Mouse (Mus musculus): Measurements from ENCODE around the gene Peli2. TPM values are rescaled to one million over a fixed set of nuclear protein-coding genes. Genes with fewer than 3 reads are reported as not detected.

Peli2 gene
- polyA plus RNA-seq, 1 experiment from 2014 or later = 3.5 TPM

DNA sequence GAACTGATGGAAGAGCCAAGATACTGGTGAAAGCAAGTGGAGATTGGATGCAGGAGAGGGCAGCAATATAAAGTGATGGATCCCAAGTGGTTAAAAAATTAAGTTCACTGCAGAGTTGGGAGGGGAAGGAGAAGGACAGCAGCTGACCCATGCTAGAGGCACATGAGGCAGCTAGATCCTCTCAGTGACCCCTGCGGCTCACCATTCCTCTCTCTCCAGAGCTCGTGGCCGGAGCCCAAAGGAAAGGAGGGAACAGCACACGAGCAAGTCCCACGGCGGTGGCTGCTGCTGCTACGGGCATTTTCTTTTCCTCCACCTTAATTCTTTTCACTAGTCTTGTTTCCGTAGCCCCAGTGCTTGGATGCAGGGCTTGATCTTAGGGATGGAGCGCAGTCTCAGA is 89.5 kb downstream of the Peli2 start:
- WGBS = 87% methylated on average over 8 of the region's 9 CpGs

DNA sequence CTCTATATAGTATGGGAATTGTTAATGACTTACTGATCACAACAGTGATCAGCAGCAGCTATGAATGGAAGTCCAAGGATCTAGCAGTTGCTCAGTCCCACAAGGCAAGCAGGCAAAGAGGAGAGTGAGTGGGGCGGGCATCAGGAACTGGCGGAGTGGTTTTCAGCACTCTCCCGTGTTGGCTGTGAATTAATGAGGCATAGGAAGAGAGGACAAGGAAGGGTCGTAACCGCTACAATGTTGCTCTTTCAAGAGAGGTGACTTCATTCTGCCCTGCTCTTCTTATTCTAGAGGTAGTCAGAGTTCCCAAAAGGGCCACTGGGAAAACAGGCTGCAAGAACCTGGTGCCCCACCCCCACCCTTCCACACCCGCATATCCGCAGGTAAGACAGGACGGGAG is 90.9 kb downstream of the Peli2 start:
- no peak overlapping the region for H3K4me2 ChIP-seq (ENCODE audit: low read depth, low read length)
- H3K4me1 ChIP-seq (ENCODE audit: control insufficient read depth, insufficient read depth, low read length) = peaks cover 11% of the 10 kb centered on the region
- 79% methylated on average over 8 of the region's 8 CpGs for WGBS
- no peak overlapping the region for H3K27ac ChIP-seq (ENCODE audit: low read length)
- H3K4me3 ChIP-seq (ENCODE audit: low read length) = no peak overlapping the region
- H3K9ac ChIP-seq (ENCODE audit: low read depth, low read length) = no peak overlapping the region
- no peaks in the 10 kb centered on the region for H3K9me3 ChIP-seq (ENCODE audit: control insufficient read depth, low read length)
- H3K27me3 ChIP-seq (replicated peaks; ENCODE audit: control insufficient read depth, insufficient read depth, low read length) = no peaks in the 10 kb centered on the region
- H3K36me3 ChIP-seq (ENCODE audit: control insufficient read depth, insufficient read depth, low read length) = no peaks in the 10 kb centered on the region
- no peak for ATAC-seq

More for the DNA sequence above, 89.5 kb downstream of the Peli2 start:
- H3K27ac ChIP-seq (ENCODE audit: low read length) = no peak overlapping the region
- H3K9me3 ChIP-seq (ENCODE audit: control insufficient read depth, low read length) = no peaks in the 10 kb centered on the region
- no peak overlapping the region for H3K4me3 ChIP-seq (ENCODE audit: low read length)
- ATAC-seq = no peak
- no peaks in the 10 kb centered on the region for H3K36me3 ChIP-seq (ENCODE audit: control insufficient read depth, insufficient read depth, low read length)
- no peak overlapping the region for H3K9ac ChIP-seq (ENCODE audit: low read depth, low read length)
- peaks cover 24% of the 10 kb centered on the region for H3K4me1 ChIP-seq (ENCODE audit: control insufficient read depth, insufficient read depth, low read length)
- no peak overlapping the region for H3K4me2 ChIP-seq (ENCODE audit: low read depth, low read length)
- no peaks in the 10 kb centered on the region for H3K27me3 ChIP-seq (replicated peaks; ENCODE audit: control insufficient read depth, insufficient read depth, low read length)

- H3K36me3 ChIP-seq (ENCODE audit: control insufficient read depth, insufficient read depth, low read length) = no peaks in the 10 kb centered on the region
- WGBS = 92% methylated on average over 11 of the region's 11 CpGs
- ATAC-seq = no peak
These were observed 92.2 kb downstream of the Peli2 start for GRCm38 (mm10) chr14:48212839-48213238.

DNA sequence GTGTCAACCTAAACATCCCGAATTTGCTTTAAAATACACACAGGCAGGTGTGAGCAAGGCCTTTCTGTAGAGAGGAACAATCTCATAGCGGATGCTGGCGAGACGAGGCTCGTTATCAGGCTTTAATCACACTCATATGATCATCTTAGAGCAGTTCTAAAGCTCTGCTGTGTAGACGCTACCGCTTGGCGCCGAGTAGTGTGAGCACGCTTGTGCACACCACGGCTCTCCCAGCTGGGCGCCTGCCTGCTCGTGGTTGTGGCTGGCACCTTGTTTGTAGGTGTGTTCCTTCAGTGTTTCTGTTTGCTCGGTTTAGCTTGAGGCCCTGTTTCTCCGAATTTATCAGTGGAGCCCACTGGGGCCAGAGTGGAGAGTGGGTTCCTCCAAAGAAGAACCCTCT is 93.0 kb downstream of the Peli2 start:
- Histone ChIP-seq H3K27me3 (replicated peaks; ENCODE audit: control insufficient read depth, insufficient read depth, low read length) (no peaks in the 10 kb centered on the region), H3K9ac (ENCODE audit: low read depth, low read length) (no peak overlapping the region), H3K4me1 (ENCODE audit: control insufficient read depth, insufficient read depth, low read length) (no peaks in the 10 kb centered on the region), H3K27ac (ENCODE audit: low read length) (no peak overlapping the region), H3K4me3 (ENCODE audit: low read length) (no peak overlapping the region), H3K9me3 (ENCODE audit: control insufficient read depth, low read length) (no peaks in the 10 kb centered on the region), H3K4me2 (ENCODE audit: low read depth, low read length) (no peak overlapping the region), H3K36me3 (ENCODE audit: control insufficient read depth, insufficient read depth, low read length) (no peaks in the 10 kb centered on the region)
- ATAC-seq = no peak
- 94% methylated on average over 15 of the region's 15 CpGs for WGBS

More at GRCm38 (mm10) chr14:48212839-48213238, 92.2 kb downstream of the Peli2 start:
- H3K4me3 ChIP-seq (ENCODE audit: low read length) = no peak overlapping the region
- no peaks in the 10 kb centered on the region for H3K9me3 ChIP-seq (ENCODE audit: control insufficient read depth, low read length)
- no peaks in the 10 kb centered on the region for H3K27me3 ChIP-seq (replicated peaks; ENCODE audit: control insufficient read depth, insufficient read depth, low read length)
- H3K27ac ChIP-seq (ENCODE audit: low read length) = no peak overlapping the region
- no peak overlapping the region for H3K4me2 ChIP-seq (ENCODE audit: low read depth, low read length)
- 0 out of 2 replicates have a peak, but pooled peaks cover 2% of the 10 kb centered on the region for H3K4me1 ChIP-seq (ENCODE audit: control insufficient read depth, insufficient read depth, low read length)
- H3K9ac ChIP-seq (ENCODE audit: low read depth, low read length) = no peak overlapping the region

GRCm38 (mm10) chr14:48222051-48222450 is 101.4 kb downstream of the Peli2 start:
- Histone ChIP-seq H3K27ac (ENCODE audit: low read length) (no peak overlapping the region), H3K9ac (ENCODE audit: low read depth, low read length) (no peak overlapping the region), H3K4me2 (ENCODE audit: low read depth, low read length) (no peak overlapping the region), H3K27me3 (replicated peaks; ENCODE audit: control insufficient read depth, insufficient read depth, low read length) (no peaks in the 10 kb centered on the region), H3K36me3 (ENCODE audit: control insufficient read depth, insufficient read depth, low read length) (no peaks in the 10 kb centered on the region), H3K9me3 (ENCODE audit: control insufficient read depth, low read length) (no peaks in the 10 kb centered on the region), H3K4me3 (ENCODE audit: low read length) (no peak overlapping the region), H3K4me1 (ENCODE audit: control insufficient read depth, insufficient read depth, low read length) (no peaks in the 10 kb centered on the region; the same call in 1 of the 2 replicates)
- 81% methylated on average over 9 of the region's 9 CpGs for WGBS
- no peak for ATAC-seq

GRCm38 (mm10) chr14:48222684-48223083 is 102.1 kb downstream of the Peli2 start:
- Histone ChIP-seq H3K4me2 (ENCODE audit: low read depth, low read length) (no peak overlapping the region), H3K4me1 (ENCODE audit: control insufficient read depth, insufficient read depth, low read length) (no peaks in the 10 kb centered on the region; the same call in 1 of the 2 replicates), H3K27me3 (replicated peaks; ENCODE audit: control insufficient read depth, insufficient read depth, low read length) (no peaks in the 10 kb centered on the region), H3K9ac (ENCODE audit: low read depth, low read length) (no peak overlapping the region), H3K36me3 (ENCODE audit: control insufficient read depth, insufficient read depth, low read length) (no peaks in the 10 kb centered on the region), H3K27ac (ENCODE audit: low read length) (no peak overlapping the region), H3K9me3 (ENCODE audit: control insufficient read depth, low read length) (no peaks in the 10 kb centered on the region), H3K4me3 (ENCODE audit: low read length) (no peak overlapping the region)
- ATAC-seq = no peak
- 83% methylated on average over 9 of the region's 9 CpGs for WGBS

GRCm38 (mm10) chr14:48224203-48224602 is 103.6 kb downstream of the Peli2 start:
- 92% methylated on average over 1 of the region's 1 CpGs for WGBS
- Histone ChIP-seq H3K4me2 (ENCODE audit: low read depth, low read length) (no peak overlapping the region), H3K9me3 (ENCODE audit: control insufficient read depth, low read length) (no peaks in the 10 kb centered on the region), H3K36me3 (ENCODE audit: control insufficient read depth, insufficient read depth, low read length) (no peaks in the 10 kb centered on the region), H3K4me3 (ENCODE audit: low read length) (no peak overlapping the region), H3K27ac (ENCODE audit: low read length) (no peak overlapping the region), H3K9ac (ENCODE audit: low read depth, low read length) (no peak overlapping the region), H3K27me3 (replicated peaks; ENCODE audit: control insufficient read depth, insufficient read depth, low read length) (no peaks in the 10 kb centered on the region), H3K4me1 (ENCODE audit: control insufficient read depth, insufficient read depth, low read length) (no peaks in the 10 kb centered on the region; the same call in 1 of the 2 replicates)
- no peak for ATAC-seq

DNA sequence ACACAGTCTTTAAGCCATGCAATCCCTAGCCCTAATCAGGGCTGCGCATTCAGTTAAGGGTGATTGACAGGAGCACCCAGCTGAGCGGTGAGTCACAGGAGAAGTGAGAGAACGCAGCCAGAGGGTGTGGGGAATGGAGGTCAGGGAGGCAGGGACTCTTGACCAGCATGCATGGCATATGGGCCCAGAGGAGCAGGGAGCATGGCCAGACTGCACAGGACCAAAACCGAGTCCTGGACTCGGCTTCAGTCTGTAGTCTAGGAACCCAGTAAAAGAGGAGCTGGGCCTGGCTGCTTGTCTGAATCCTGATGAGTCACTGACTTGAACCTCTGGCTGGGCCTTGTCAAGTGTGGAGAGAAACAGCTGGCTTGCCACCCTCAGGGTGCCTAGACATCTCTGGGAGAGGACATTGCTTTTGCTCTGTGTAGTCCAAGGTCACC is 104.3 kb downstream of the Peli2 start:
- WGBS = 61% methylated on average over 5 of the region's 5 CpGs
- no peak overlapping the region for H3K9ac ChIP-seq (ENCODE audit: low read depth, low read length)
- H3K36me3 ChIP-seq (ENCODE audit: control insufficient read depth, insufficient read depth, low read length) = no peaks in the 10 kb centered on the region
- peak; percentile 58; the same call in 1 of the 2 replicates for ATAC-seq
- no peaks in the 10 kb centered on the region; the same call in 1 of the 2 replicates for H3K4me1 ChIP-seq (ENCODE audit: control insufficient read depth, insufficient read depth, low read length)
- H3K27ac ChIP-seq (ENCODE audit: low read length) = no peak overlapping the region
- no peaks in the 10 kb centered on the region for H3K27me3 ChIP-seq (replicated peaks; ENCODE audit: control insufficient read depth, insufficient read depth, low read length)
- H3K4me3 ChIP-seq (ENCODE audit: low read length) = no peak overlapping the region
- H3K9me3 ChIP-seq (ENCODE audit: control insufficient read depth, low read length) = no peaks in the 10 kb centered on the region
- H3K4me2 ChIP-seq (ENCODE audit: low read depth, low read length) = no peak overlapping the region

DNA sequence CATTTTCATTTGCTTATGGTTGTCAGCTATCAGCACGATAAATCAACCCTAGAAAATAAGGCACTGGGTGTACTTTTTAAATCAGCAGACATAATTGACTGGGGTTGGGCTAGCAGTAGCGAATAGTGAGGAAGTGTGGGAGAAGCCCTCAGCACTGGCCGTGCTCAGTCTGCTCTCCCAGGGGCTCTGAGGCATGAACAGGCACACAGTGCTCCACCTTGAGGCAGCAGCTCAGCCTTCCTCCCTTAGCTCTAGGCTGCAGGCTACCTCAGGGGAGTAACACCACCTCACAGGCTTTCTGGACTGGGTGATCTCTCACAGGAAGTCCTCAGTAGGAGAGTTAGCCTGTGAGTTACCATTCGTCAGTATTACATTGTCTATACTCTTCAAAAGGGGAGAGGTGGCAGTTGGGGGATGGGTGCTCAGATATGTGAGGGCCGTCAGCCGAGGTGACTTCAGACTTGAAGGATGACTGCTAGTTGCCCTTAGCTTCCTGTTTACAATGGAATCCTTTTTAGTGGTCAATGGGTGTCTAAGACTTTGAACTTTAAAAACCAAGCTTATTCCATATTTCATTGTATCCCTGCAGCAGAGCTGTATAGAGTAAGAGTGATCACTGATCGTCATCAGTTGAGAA is 105.3 kb downstream of the Peli2 start:
- Histone ChIP-seq H3K4me2 (ENCODE audit: low read depth, low read length) (no peak overlapping the region), H3K4me1 (ENCODE audit: control insufficient read depth, insufficient read depth, low read length) (no peaks in the 10 kb centered on the region; the same call in 1 of the 2 replicates), H3K36me3 (ENCODE audit: control insufficient read depth, insufficient read depth, low read length) (no peaks in the 10 kb centered on the region), H3K27ac (ENCODE audit: low read length) (no peak overlapping the region), H3K9me3 (ENCODE audit: control insufficient read depth, low read length) (no peaks in the 10 kb centered on the region), H3K4me3 (ENCODE audit: low read length) (no peak overlapping the region), H3K9ac (ENCODE audit: low read depth, low read length) (no peak overlapping the region), H3K27me3 (replicated peaks; ENCODE audit: control insufficient read depth, insufficient read depth, low read length) (no peaks in the 10 kb centered on the region)
- no peak for ATAC-seq
- WGBS = 55% methylated on average over 7 of the region's 7 CpGs

GRCm38 (mm10) chr14:48226759-48227158 is 106.1 kb downstream of the Peli2 start:
- no peak for ATAC-seq
- H3K9me3 ChIP-seq (ENCODE audit: control insufficient read depth, low read length) = no peaks in the 10 kb centered on the region
- no peaks in the 10 kb centered on the region for H3K36me3 ChIP-seq (ENCODE audit: control insufficient read depth, insufficient read depth, low read length)
- no peaks in the 10 kb centered on the region; the same call in 1 of the 2 replicates for H3K4me1 ChIP-seq (ENCODE audit: control insufficient read depth, insufficient read depth, low read length)
- H3K4me2 ChIP-seq (ENCODE audit: low read depth, low read length) = no peak overlapping the region
- 88% methylated on average over 10 of the region's 10 CpGs for WGBS
- no peak overlapping the region for H3K27ac ChIP-seq (ENCODE audit: low read length)
- H3K27me3 ChIP-seq (replicated peaks; ENCODE audit: control insufficient read depth, insufficient read depth, low read length) = no peaks in the 10 kb centered on the region
- H3K4me3 ChIP-seq (ENCODE audit: low read length) = no peak overlapping the region
- H3K9ac ChIP-seq (ENCODE audit: low read depth, low read length) = no peak overlapping the region

Measured in intestine, embryonic 16.5 days (tissue).